Mouse (Mus musculus): ENCODE data around the gene Eif2s1.

Eif2s1 gene

DNA sequence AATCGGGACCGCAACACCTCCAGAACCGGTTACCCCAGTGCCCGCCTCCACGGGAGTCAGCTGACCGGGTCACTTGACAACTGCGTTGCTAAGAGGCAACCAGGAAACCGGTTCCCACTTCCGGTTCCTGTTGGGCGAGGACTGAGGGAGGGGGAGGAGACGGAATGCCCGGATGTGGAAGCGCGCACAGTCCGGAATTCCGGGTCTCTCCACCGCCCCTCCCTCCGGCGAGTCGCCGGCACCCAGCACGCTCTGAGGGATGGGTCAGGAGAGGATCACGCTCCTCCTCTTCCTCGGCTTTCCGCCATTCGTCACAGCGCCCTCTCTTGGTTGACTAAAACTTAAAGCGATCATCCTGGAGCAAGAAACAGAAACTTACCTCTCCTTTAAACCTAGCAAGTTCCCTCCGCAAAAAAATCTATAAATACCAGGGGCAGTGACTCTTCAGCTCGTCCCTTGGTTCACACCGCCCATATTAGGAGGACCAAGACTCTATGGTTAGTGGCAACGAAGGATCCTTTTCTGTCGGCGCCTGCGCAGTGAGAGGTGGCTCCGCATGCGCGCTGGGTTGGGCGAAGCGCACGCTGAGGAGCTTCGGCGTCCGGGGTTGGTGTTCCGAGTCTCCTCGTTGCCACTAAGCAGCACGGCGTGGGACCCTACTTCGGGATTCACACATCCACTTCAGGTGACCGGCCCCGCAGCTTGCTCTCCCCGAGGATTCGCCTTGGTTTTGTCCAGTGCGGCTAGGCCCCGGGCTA is at the start of gene Eif2s1, which contains the start of gene Atp6v1d:
Gene Eif2s1, plus strand, starts transcription at position 324 of the 758 bp plus-strand sequence.
Gene Atp6v1d, minus strand, starts transcription at position 143 of the 758 bp plus-strand sequence.
- peak; percentile 96 to 97 for DNase-seq (ENCODE audit: low spot score in 2 of 2)

DNA sequence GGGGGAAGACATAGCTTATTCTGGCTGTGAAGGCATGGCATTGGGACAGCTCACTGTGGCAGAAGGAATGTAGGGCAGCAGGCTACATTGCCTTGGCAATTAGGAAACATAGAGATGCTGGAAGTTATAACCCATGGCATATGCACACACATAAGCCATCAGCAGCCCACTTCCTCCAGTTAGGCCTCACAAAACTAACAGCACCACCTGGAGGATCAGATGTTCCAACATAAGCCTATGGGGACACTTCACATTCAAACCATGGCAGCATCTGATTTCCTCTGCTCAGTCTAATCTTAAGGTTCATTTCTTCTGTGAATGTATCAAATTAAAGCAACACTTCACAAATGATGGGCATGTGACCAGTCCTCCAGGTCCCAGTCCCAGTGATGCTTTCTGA is 47.2 kb upstream of the Eif2s1 start:
- DNase-seq (ENCODE audit: low spot score in 2 of 2) = no peak

DNA sequence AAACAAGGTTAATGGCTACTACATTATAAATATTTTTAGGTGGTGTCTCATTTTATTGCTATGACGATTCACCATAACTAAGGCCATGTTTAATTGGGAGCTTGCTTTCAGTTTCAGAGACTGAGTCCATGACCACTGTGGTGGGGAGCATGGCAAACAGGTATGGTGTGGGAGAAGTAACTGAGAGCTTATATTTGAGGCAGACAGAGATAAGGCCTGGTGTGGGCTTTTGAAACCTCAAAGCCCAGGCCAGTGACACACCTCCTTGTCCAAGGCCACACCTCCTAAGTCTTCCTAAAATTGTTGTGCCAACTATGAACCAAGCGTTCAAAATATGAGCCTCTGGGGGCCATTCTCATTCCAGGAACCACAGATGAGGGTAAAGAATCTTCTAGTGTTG is 27.1 kb upstream of the Eif2s1 start:
- DNase-seq (ENCODE audit: low spot score in 2 of 2) = no peak

DNA sequence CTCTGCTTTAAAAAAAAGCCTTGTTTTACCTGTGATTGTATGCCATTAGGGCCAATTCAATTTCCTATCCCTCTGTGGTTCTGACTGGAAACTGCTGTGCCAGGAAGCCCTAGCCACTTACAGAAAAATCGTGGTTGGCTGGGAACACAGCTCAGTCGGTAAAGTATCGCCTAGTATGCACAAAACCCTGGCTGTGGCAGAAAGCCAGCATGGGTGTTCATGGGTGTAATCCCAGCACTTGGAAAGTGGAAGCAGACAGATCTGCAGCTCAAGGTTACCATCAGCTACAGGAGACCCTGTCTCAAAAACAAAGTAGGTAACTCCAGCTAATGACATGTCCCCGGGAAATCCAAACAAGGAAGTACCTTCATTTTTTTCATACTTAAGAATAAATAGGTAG is 21.7 kb upstream of the Eif2s1 start:
- DNase-seq (ENCODE audit: low spot score in 2 of 2) = no peak

DNA sequence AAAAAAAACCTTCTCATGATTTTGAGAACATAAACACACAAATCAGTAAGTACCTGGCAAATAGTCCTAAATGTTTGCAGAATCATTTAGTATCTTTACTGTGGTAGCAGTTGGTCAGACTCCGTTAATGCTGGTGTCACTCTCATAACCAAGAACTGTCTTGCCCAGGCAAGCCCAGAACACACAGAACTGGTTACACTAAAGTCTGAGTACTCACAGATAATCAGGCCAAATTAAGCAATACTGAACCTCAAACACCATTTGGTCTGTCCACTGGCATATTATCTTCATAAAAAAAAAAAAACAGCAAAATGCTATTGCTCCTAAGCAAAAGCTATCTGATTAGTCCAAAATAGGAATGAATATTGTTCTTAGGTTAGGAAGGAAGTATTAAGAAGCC is 19.2 kb upstream of the Eif2s1 start:
- DNase-seq (ENCODE audit: low spot score in 2 of 2) = no peak

DNA sequence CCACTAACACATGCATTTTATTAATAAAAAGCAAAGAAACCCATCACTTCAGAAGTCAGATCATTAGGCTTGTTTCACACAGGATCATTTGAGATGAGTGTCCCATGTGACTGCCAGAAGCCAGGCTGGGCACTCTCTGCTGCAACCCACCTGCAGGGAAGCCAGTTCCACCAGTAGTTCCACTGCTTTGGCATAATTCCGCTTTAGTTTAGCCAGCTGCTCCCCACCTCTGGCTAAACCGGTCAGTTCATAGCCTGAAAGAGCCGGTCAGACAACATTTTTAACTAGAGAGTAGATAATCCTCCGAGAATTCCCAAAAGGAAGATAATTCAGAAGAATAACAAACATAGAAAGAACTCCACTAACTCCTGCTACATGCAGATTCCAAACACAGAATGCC is 13.4 kb upstream of the Eif2s1 start:
- DNase-seq (ENCODE audit: low spot score in 2 of 2) = no peak

DNA sequence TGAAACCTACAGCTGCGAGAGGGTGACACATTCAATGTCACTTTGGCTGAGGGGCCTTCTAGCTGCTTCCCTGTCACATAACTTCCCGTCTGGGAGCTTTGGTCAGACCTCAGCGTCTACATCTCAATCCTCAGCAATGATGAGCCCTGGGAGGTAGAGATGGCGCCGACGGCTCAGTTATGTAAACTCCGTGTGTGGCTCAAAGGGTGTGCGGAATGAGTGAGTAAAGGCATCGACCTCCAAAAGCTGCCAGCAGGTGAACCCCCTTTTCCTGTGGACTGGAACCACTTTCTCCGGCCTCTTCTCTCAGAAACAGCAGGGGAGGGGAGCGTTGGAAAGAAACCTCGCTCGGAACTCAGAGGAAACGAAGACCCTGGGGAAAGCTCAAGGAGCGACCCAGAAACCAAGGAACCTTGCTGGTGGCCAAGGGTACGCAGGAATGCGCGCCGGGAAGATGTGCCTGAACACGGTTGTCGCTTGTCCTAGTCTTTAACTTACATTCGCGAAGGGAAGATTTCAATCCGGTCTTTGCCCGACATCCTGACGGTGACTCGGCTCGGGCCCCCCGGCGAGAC is 611 bp upstream of the Eif2s1 start:
- no peak for DNase-seq (ENCODE audit: low spot score in 2 of 2)

DNA sequence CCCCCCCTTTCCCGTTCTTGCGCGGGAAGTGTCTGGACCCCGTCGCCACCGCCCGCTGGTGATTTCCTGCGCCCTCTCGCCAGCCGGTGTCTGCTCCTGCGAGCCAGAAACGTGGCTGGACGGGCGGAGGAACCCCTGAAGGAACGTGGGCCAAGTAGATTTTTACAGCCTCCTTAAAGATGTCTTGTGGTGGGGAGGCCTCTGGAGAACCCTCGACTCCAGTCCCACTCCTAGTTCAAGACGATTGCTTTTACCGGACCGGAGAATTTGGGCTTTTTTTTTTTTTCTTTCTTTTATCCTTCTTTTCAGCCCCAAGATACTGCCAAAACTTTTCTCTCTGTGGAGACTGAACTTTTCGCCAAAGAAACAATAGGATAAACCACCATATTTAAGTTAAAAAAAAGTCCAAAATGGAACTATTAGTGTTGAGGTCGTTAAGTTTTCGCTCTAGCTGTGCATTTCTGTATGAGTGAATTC is 673 bp downstream of the Eif2s1 start:
- no peak for DNase-seq (ENCODE audit: low spot score in 2 of 2)

DNA sequence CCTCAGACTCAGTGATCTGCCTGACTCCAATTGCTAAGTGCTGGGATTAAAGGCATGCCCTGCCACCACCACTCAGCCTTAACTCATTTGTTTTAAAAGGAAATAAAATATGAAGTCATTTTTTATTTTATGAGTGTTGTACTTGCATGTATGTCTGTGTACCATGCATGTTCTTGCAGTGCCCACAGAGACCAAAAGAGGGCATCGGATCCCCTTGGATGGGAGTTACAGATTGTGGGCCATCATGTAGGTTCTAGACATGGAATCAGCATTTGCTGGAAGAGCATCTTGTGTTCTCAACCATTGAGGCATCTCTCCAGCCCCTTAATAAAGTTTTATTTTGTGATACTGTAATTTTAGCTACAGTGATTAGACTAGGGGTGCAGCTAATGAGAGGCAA is 3.8 kb downstream of the Eif2s1 start:
- DNase-seq (ENCODE audit: low spot score in 2 of 2) = peak in 1 of 2 experiments; percentile 13

DNA sequence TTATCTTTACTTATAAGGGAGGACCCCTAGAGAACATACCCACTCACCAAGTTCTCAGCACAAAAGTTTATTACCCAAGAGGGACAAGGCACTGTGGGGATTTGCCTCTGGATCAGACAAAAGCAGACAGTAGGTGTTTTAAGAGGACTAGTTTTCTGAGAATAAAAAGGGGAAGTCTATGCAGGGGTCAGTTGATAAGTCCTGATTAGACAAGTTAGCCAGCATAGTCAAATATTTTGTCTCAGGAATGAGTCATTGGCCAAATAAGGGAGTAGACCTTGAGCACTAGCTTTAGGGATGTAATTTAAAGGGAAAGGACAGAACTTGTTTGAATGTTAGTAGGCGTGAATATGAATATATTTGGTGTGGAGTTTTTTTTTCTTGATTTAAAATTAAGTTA is 6.5 kb downstream of the Eif2s1 start:
- DNase-seq (ENCODE audit: low spot score in 2 of 2) = no peak

DNA sequence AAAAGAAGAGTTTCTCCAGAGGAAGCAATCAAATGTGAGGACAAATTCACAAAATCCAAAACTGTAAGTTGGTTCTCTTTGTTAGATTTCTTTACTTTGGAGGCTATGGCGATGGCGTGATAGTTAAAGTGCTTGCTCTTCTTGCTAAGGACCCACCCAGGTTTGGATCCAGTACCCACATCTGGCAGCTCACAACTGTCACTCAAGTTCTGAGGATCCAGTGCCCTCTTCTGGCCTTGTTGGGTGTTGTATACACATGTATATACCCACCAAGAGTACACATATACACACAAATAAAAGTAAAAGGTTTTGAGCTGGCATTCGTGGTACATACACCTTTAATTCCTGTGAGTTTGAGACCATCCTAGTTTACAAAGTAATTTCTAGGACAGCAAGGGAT is 13.0 kb downstream of the Eif2s1 start:
- no peak for DNase-seq (ENCODE audit: low spot score in 2 of 2)

DNA sequence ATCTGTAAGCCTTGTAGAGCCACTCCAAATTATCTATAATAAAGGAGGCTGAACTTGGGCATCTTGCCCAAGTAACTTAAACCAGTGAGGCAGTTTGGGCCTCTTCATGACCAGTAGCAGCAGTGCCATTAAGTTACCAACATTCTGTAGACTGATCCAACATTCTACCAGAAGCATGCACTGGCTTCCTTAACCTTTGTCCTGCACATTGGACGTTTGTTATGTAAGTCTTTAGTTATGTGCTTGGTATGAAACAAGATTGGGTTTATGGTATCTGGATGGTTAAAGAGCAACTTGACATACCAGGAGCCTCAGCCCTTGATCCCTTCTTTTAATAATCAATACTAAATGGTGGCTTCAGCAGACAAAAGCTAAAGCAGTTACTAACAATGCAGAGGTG is 28.4 kb downstream of the Eif2s1 start:
- DNase-seq (ENCODE audit: low spot score in 2 of 2) = no peak

DNA sequence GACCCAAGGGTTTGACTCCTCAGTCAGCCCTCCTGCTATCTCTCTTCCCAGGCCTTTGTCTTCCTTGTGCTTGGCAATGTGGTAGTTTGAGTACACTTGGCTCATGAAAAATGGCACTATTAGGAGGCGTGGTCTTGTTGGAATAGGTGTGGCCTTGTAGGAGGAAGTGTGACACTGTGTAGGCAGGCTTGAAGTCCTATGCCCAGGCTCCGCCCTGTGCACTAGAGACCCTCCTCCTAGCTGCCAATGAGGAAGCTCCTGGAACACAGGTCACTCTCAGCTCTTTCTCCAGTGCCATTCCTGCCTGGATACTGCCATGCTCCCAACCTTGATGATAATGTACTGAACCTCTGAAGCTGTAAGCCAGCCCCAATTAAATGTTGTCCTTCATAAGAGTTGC is 29.5 kb downstream of the Eif2s1 start:
- DNase-seq (ENCODE audit: low spot score in 2 of 2) = no peak

DNA sequence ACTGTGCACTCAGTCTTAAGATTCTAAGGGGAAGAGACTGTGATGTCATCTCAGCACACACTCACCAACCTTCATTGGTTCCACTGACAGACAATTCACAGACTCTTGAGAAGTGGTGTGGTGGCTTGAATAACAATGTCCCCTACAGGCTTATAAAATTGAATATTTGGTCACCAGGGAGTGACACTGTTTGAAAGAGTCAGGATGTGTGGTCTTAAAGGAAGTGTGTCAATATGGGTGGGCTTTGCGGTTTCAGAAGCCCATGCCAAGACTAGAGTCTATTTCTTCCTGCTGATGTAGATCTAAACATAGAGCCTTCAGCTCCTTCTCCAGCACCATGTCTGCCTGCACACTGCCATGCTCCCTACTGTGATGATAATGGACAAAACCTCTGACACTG is 36.2 kb downstream of the Eif2s1 start:
- no peak for DNase-seq (ENCODE audit: low spot score in 2 of 2)

DNA sequence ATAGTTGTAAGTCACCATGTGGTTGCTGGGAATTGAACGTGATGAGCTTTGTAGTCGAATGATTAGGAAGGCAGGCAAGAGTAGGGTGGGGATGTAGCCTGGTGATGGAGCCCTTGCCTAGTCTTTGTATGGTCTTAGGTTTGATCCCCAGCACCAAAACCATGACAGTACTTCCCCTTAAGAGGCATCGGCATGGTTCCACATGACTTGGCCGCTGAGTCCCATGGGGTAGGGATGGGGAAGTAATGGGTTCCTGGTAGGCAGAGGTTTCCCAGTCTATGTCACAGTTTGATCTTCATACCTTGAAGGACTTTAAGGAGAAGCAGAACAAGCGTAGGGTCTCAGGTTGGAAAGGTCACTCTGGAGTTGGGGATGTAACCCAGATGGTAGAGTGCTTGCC is 39.8 kb downstream of the Eif2s1 start:
- no peak for DNase-seq (ENCODE audit: low spot score in 2 of 2)

DNA sequence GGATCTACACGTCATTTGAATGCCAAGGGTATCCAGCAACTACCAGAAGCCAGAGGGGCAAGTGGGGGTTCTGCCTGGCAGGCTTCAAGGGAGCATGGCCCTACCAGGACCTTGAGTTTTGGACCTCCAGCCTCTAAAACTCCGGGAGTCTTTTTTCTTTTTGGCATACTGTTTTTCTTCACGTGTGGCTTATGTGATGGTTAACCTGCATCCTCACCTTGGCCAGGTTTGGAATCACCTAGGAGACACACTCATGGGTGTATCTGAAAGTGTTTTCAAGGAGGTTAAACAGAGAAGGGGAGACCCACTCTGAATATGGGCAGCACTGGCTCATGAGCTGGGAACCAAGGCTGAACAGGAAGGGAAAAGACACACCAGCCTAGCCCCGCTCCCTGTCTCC is 41.7 kb downstream of the Eif2s1 start:
- DNase-seq (ENCODE audit: low spot score in 2 of 2) = no peak

DNA sequence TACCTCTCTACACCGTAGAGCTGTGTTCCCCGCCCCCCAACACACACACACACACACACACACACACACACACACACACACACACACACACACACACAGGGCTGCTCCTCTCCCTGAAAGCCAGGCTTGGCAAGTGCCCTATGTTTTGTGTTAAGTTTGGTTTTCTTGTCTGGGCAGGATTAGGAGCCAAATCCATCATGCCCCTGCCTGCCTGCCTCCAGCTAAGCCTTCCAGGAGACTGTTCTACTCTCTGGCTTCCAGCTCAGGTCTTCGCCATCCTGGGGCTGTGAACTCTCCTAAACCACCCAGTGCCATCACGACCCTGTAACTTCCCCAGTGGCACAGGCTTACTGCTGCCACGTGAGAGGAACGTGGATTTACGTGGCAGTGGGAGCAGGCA is 42.9 kb downstream of the Eif2s1 start:
- no peak for DNase-seq (ENCODE audit: low spot score in 2 of 2)

DNA sequence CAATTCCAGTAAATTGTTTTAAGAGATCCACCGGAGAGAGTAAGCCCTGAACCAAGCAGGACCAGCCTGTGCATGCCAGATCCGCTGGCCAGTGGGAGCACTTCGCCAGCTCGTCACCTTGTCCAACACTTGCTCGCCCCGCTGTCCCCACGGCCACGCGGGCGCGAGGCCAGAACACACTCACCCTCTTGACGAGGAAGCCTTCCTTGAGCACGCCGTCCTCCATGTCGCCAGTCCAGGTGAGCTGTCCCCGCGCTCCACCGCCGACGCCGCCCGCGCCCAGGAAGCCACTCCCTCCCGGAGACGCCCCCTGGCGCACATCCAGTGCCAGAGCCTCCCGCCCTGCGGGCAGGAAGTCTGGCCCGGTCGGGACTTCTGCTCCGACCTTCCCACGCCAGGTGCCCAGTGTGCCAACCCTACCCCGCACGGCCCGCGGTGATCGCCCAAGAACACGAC is 45.1 kb downstream of the Eif2s1 start, which contains the start of gene Plek2:
Gene Plek2, minus strand, starts transcription at position 258 of the 456 bp plus-strand sequence.
- DNase-seq (ENCODE audit: low spot score in 2 of 2) = peak in 1 of 2 experiments; percentile 26

DNA sequence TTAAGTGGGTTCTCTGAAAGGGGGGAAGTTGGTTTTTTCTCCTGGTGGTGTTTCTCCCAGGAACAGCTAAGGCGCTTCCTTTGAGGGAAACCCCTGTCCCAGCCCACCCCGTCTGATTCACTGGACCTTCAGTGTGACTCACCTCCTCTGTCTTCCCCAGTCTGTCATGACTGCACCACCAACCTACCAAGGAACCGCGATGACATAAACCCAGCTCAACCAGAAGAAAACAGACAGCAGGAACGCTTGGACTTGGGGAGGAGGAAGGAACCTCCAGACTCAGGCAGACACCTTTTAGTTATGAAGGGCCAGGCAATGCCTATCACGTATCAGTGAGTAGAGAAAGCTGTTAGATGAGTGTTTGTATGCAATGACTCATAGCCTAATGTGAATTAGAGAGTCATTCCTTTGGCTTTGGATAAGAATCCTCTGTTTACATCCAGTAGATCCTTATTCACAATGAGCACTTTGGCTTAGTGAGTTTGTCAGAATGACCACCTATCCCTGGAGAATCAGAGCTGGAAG is 46.5 kb downstream of the Eif2s1 start:
- no peak for DNase-seq (ENCODE audit: low spot score in 2 of 2)

DNA sequence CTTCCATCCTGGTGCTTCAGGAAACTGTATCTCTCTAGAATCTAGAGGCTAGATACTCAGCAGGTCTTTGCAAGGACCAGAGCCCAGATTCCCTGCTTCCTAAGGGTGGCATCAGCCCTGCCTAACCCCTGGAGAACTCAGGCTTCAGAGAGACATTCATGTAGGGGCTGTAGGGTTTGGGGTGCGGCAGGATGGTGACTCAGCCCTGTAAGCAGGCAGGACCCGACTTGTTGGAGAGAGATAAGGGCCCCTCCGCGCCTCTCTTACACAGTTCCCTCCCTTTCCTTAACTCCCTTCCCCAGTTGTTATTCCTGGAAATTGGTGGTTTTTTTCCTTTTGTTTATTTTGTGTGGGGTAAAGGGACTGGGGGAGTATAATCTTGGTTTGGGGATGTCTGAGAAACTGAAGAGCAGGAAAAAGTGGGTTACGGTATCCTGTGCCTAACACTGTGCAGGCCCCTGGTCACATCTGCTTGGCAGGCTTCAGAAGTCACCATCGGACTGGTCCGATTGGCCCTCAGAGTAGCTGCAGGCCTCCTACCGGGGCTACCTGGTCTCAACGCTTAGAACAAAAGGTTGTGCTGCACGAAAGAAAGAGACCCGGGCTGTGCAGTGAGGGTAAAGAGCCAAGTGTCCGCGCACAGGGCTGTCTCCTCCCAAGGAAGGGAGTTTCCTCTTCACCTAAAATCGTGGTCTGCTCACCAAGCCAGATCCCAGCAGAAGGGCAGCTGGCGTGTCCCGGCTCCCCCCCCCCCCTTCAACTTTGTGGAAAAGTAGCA is 49.3 kb downstream of the Eif2s1 start:
- no peak for DNase-seq (ENCODE audit: low spot score in 2 of 2)

DNA sequence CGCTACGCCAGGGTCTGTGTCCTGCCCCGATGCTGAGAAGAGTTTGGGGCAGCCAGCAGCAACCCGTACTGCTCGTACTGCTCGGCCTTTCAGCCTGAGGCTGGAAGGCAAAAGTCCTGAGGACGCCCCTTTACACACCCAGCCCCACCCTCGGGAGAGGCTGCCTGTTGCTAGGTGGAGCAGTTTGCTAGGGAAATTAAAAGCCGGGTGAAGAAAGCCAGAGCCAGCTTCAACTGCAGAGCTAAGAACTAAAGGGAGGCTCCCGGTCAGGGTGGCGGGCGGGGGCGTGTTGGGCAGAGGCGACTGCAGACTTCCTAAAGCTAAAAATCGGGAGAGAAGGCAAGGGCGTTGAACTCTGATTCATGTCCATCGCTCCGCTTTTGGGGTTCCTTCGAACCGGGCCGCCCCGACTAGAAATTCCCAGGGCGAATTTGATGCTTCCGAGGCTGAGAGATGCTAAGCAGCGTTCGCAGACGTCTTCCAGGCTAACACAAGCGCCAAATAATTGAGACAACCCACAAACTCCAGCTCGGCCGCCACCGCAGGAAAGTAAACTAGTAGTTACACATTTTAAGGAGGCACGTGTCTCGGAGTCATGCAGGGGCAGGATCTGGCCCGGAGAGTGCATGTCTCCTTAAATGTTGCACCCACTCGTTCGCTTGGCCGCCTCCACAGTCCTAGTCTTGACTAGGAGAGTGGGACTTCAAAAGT is 50.2 kb downstream of the Eif2s1 start:
- DNase-seq (ENCODE audit: low spot score in 2 of 2) = no peak

DNA sequence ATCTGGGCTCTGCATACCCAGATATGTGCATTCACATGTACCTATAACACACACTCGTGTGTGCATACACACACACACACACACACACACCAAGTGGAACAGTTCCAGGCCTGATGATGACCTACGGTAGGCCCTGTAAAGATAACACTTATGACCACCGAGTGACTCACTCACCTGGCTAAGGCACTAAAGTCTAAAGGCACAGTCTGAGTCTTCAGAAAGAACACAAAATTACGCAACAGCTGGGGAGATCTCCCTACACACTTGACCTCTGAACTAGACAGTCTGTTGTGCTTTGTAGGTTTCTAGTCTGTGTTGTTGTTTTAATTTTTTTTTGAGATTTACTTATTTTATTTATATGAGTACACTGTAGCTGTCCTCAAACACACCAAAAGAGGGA is 52.8 kb downstream of the Eif2s1 start:
- DNase-seq (ENCODE audit: low spot score in 2 of 2) = no peak
